Comparison of ENCODE assay signal across 9 mouse cellular contexts in genomic region chr4:88031211-88032150, GRCm38 (mm10). TPM values are rescaled to one million over a fixed set of nuclear protein-coding genes. Genes with fewer than 3 reads are reported as not detected.
DNase-seq lines count a peak whose midpoint lies in the region; ATAC-seq and TF ChIP-seq lines count a peak whose summit lies in the region.
"Had no signal": no experiment of that assay in that cellular context is flagged by ENCODE, and none has a peak within 500 bp of the region (broad histone marks: within the 10 kb centered on the region; RNA-seq: fewer than 3 reads in every experiment).

No protein-coding gene starts in this region.

- intact Hi-C loops in heart, postnatal 25 days (cut with DNase I) = loop anchor here (5.0 kb wide), 1 partner anchor 244 kb away; no protein-coding TSS in a partner anchor
- intact Hi-C loops in heart, adult 2 months (cut with DNase I) = loop anchor here (2.0 to 10.0 kb wide), 5 partner anchors 99 to 683 kb away; no protein-coding TSS in a partner anchor

- H3K4me2 ChIP-seq in liver, embryonic 11.5 days = peak overlapping the region; percentile 99
- H3K4me2 ChIP-seq in midbrain, embryonic 16.5 days (ENCODE audit: low read length) = peak overlapping the region; percentile 61

- ATAC-seq in common myeloid progenitor, adult 5-6 weeks (replicated peaks; ENCODE audit: low read depth, poor library complexity, severe bottlenecking) = 0 out of 2 replicates have a peak, but pooled peaks have one; percentile 8
- no peak for ATAC-seq in liver, embryonic 11.5 days (replicated peaks; ENCODE audit: low FRiP score)
- ATAC-seq in midbrain, embryonic 16.5 days = peak; percentile 16; the same call in 1 of the 2 replicates

- peak; percentile 94 for DNase-seq in heart, adult 11 months
- no peak for DNase-seq in heart, postnatal 25 days (ENCODE audit: low spot score)
- peak; percentile 46 to 49 for DNase-seq in heart, adult 2 months
- DNase-seq in kidney, adult 18-20 months = peak; percentile 56
- peak; percentile 60 for DNase-seq in liver, embryonic 11.5 days (ENCODE audit: low spot score)
- peak; percentile 44 for DNase-seq in splenic B cell, adult 2 months (ENCODE audit: low read depth, low spot score)

- WGBS in heart, adult 2 months = 1% methylated on average over 84 of the region's 84 CpGs
- under 1% methylated on average over 84 of the region's 84 CpGs for WGBS in liver, embryonic 11.5 days
- under 1% methylated on average over 84 of the region's 84 CpGs for WGBS in midbrain, embryonic 16.5 days

- peaks cover 5% of the 10 kb centered on the region; the same call in 1 of the 2 replicates for H3K4me1 ChIP-seq in heart, adult 2 months (ENCODE audit: control insufficient read depth, insufficient read depth, low read length)
- H3K4me1 ChIP-seq in liver, embryonic 11.5 days (replicated peaks; ENCODE audit: control insufficient read depth, insufficient read depth, low read length) = peaks cover 7% of the 10 kb centered on the region
- H3K4me1 ChIP-seq in midbrain, embryonic 16.5 days (ENCODE audit: control insufficient read depth, insufficient read depth, low read length) = peaks cover 38% of the 10 kb centered on the region

- H3K9me3 ChIP-seq in liver, embryonic 11.5 days (ENCODE audit: control insufficient read depth, low read length) = no peaks in the 10 kb centered on the region
- no peaks in the 10 kb centered on the region for H3K9me3 ChIP-seq in midbrain, embryonic 16.5 days (replicated peaks; ENCODE audit: control insufficient read depth, low read length, poor library complexity, severe bottlenecking)

- peak overlapping the region; percentile 95 for H3K9ac ChIP-seq in heart, adult 2 months (ENCODE audit: low read depth, low read length)
- H3K9ac ChIP-seq in liver, embryonic 11.5 days (ENCODE audit: low read depth, low read length) = peak overlapping the region; percentile 80
- peak overlapping the region; percentile 92 for H3K9ac ChIP-seq in midbrain, embryonic 16.5 days (ENCODE audit: low read depth, low read length)

- TF ChIP-seq POLR2A in heart, adult 2 months (IDR thresholded peaks at IDR 0.05; ENCODE audit: insufficient read depth, low read depth, low read length) = no peak

- H3K79me2 ChIP-seq in heart, adult 2 months (replicated peaks; ENCODE audit: control insufficient read depth, insufficient read depth, low read length) = no peaks in the 10 kb centered on the region

- peak overlapping the region; percentile 73 for H3K4me3 ChIP-seq in heart, adult 2 months
- peak overlapping the region; percentile 88 for H3K4me3 ChIP-seq in liver, embryonic 11.5 days (ENCODE audit: low read depth, low read length)
- H3K4me3 ChIP-seq in midbrain, embryonic 16.5 days (ENCODE audit: low read depth, low read length) = peak overlapping the region; percentile 87

- TF ChIP-seq EP300 in heart, adult 2 months (IDR thresholded peaks at IDR 0.05; ENCODE audit: insufficient read depth, low read depth, low read length) = no peak

- no peaks in the 10 kb centered on the region for H3K27me3 ChIP-seq in heart, adult 2 months (ENCODE audit: control insufficient read depth, insufficient read depth, low read length)
- H3K27me3 ChIP-seq in liver, embryonic 11.5 days (replicated peaks; ENCODE audit: control insufficient read depth, insufficient read depth, low read length) = peaks cover 3% of the 10 kb centered on the region; the same call in 1 of the 2 replicates
- no peaks in the 10 kb centered on the region; the same call in 1 of the 2 replicates for H3K27me3 ChIP-seq in midbrain, embryonic 16.5 days (ENCODE audit: control insufficient read depth, insufficient read depth, low read depth, low read length)
- no peaks in the 10 kb centered on the region; the same call in 1 of the 2 replicates for H3K27me3 ChIP-seq in splenic B cell, adult 2 months (ENCODE audit: control insufficient read depth, insufficient read depth, low read length, poor library complexity, severe bottlenecking)
- H3K27me3 ChIP-seq: CH12.LX had no signal

- TF ChIP-seq CTCF in heart, adult 2 months (IDR thresholded peaks at IDR 0.05) = no peak

- no peaks in the 10 kb centered on the region; the same call in 1 of the 2 replicates for H3K36me3 ChIP-seq in heart, adult 2 months (ENCODE audit: control insufficient read depth, insufficient read depth, low read length)
- no peaks in the 10 kb centered on the region for H3K36me3 ChIP-seq in liver, embryonic 11.5 days (ENCODE audit: control insufficient read depth, insufficient read depth, low read length)
- no peaks in the 10 kb centered on the region for H3K36me3 ChIP-seq in midbrain, embryonic 16.5 days (ENCODE audit: control insufficient read depth, insufficient read depth, low read length)
- no peaks in the 10 kb centered on the region for H3K36me3 ChIP-seq in splenic B cell, adult 2 months (ENCODE audit: control insufficient read depth, insufficient read depth, low read length, poor library complexity, severe bottlenecking)

- no peak overlapping the region for H3K27ac ChIP-seq in heart, adult 2 months
- H3K27ac ChIP-seq in liver, embryonic 11.5 days (ENCODE audit: low read depth, low read length) = peak overlapping the region; percentile 93; the same call in 1 of the 2 replicates
- H3K27ac ChIP-seq in midbrain, embryonic 16.5 days (ENCODE audit: low read length) = peak overlapping the region; percentile 97

RNA-seq across cellular contexts. Expression of gene Mllt3, which starts 1.7 kb away (rescaled TPM):
- 10 to 100 TPM; 11.7 to 12.2 TPM for total RNA-seq in heart, postnatal 25 days (2021)
- 30.6 and 31.7 TPM in 2 replicates for total RNA-seq in common myeloid progenitor, adult 5-6 weeks (2017)
- 10 to 100 TPM; 11.0 to 15.2 TPM for total RNA-seq in heart, adult 2 months (2021)
- 3.8 and 7.3 TPM in 2 replicates for polyA plus RNA-seq in heart, adult 2 months (2012; rRNA removed)
- polyA plus RNA-seq in liver, embryonic 11.5 days (2014; fragmentation: Nextera tagmentation; extraction: Ambion mirVana) = 77.1 and 77.5 TPM in 2 replicates
- 74.9 and 99.3 TPM in 2 replicates for polyA plus RNA-seq in midbrain, embryonic 16.5 days (2015; fragmentation: Nextera tagmentation; extraction: Ambion mirVana)
